Mouse (Mus musculus): ENCODE results near the gene Olfml2a. TPM values are rescaled to one million over a fixed set of nuclear protein-coding genes. Genes with fewer than 3 reads are reported as not detected.
"Not testable (repeated sequence)": the region's sequence is repeated elsewhere in the genome, so short reads cannot be mapped to it uniquely, and the experiment has no call there.

Olfml2a gene
- total RNA-seq, 2 experiments from 2014 or later: 13.7 to 18.8 TPM

DNA sequence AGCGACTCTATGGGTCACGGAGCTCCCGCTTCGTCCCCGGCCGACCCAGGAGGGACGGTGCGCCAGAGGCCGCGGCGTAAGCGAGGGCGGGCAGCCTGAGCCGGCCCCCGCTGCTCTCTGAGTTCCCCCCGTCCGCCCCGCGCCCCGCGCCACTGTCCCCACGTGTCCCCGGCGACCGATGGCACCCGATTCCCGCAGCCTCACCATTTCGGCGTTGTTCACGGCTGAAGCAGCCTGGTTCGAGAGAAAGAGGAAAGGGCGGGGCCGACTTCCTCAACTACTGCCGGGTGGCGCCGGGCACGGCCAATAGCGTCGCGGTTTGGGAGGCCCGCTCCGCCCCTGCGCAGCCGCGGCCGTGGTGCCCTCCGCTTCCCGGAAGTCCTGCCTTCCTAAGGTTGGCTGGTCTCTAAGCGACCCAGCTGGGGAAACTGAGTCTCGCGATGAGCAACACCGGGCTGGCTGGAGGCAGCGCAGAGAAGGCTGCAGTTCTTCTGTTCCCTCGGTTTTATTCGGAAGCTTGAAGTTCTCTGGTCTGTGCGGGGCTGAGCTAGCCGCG, 73.2 kb downstream of the Olfml2a start, which contains the start of gene Arpc5l:
Gene Arpc5l, plus strand, starts transcription at position 469 of the 556 bp plus-strand sequence.
- peak; percentile 94 for DNase-seq
- intact Hi-C loops (cut with DNase I; ENCODE audit: low total_unique reads): no loop called here

DNA sequence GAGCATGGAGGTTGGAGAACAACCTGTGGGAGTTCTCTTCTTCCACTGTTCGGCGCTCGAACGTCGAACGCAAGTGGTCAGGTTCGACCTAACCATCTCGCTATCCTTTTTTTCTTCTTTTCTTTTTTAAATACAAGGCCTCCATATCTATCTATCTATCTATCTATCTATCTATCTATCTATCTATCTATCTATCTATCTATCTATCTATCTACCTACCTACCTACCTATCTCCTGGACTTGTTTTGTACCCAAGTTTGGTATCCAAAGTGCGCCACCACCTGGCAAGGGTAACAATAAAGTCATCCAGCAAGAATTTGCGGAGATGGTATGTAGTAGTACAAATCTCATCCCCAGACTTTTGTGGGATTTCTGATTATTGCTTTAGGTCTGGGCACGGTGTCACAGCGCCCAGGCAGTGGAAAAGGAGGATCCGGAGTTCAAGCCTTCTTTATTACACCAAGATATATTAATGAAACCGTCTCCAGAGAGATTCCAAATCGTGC, 73.8 kb downstream of the Olfml2a start, which contains the start of gene Rpl35:
Gene Rpl35, minus strand, starts transcription at position 51 of the 506 bp plus-strand sequence.
- intact Hi-C loops (cut with DNase I; ENCODE audit: low total_unique reads): no loop called here

DNA sequence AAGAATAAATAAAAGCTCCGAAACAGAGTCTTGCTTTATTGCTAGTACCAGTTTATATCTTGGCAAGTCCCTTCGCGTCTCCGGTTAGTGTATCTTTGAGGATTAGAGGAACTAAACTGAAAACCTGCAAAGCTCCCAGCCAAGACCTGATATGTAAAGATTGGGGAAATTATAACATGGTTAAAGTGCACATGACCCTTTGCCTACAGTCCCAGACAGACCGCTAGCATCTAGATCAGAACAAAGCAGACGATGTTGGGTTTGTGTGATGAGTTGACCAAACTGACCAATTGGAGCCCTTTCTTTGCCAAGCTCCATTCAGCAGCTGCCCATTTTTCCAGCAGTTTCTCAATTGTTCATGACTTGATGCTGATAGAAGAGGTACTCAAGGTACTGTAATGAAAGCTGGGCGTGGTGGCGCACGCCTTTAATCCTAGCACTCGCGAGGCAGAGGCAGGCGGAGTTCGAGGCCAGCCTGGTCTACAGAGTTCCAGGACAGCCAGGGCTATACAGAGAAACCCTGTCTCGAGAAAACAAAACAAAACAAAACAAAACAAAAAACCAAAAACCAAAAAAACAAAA, 74.5 kb downstream of the Olfml2a start:
- no peak for DNase-seq
- intact Hi-C loops (cut with DNase I; ENCODE audit: low total_unique reads): no loop called here

More for the DNA sequence above, 73.8 kb downstream of the Olfml2a start, which contains the start of gene Rpl35:
- no peak for DNase-seq

DNA sequence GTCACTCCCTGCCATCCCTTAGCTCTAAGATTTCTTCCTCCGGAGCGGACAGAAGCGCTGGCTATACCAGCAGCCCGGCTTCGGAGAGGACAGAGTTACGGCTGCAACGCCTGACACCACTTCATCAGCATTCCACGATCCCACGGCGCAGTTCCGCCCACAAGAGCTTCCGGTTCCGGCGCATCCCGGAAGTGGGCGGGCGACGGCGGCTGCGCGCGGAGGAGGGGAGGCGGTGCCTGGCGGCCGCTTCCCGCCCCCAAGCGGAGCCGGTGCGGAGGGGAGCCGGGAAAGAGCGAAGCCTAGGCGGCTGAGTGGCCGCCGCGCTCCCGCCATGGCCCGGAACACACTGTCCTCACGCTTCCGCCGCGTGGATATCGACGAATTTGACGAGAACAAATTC, 76.1 kb downstream of the Olfml2a start:
- intact Hi-C loops (cut with DNase I; ENCODE audit: low total_unique reads): no loop called here
- peak; percentile 95 for DNase-seq

DNA sequence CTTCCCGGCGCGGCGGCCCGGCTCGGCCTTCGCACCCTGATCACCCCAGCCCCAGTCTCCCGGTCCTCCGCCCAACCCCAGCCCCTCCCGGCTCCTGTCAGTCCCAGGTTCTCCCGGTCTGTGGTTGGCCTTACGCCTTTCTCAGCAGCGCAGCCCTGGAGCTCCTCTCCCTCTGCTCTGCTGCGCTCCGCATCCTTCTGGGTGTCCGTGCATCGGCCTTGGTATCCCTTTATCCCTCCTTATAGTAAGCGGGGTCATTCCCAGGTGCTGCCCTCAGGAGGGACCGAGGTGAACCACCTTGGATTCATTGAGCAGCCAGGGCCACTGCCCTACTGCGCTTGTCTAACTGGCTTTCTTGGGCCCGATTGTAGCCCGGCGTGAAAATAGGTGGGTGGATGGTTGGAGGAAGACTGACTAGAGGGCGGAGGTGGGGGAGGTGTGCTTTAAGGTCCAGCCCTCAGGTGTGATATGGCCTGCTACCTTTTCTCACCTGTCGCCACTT, 76.6 kb downstream of the Olfml2a start:
- no peak for DNase-seq
- intact Hi-C loops (cut with DNase I; ENCODE audit: low total_unique reads): no loop called here

DNA sequence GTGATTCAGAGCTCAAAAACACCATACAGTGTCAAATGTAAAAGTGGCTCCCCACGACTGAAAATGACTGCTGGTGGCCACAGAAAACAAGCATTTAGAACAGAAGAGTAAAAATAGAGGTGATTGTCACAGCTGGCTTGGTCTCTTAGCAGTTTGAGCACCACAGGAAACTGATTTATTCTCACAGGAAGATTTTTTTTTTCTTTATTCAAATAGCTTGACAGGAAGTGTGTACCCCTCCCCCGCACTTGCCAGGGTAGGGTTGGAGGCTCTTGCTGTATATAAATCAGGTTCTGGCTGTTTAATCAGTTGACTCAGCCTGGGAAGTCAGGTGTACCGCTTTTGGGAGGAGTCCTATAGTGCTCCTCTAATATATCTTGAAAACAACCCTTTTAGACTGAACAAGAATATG, 77.2 kb downstream of the Olfml2a start:
- DNase-seq: no peak
- intact Hi-C loops (cut with DNase I; ENCODE audit: low total_unique reads): no loop called here

DNA sequence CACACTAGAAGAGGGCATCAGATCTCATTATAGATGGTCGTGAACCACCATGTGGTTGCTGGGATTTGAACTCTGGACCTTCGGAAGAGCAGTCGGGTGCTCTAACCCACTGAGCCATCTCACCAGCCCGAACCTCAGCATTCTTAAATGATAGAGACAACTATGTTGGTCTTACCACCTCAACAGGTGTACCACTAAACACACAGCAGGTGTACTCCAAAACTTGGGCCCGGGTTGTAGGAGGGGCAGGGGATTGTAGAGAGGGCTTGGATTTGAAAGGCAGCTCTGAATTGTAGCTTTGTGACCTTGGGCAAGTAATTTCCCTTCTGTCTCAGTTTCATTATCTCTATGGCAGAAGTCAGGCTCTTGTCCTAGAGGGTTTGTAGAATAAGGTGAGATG, 78.4 kb downstream of the Olfml2a start:
- intact Hi-C loops (cut with DNase I; ENCODE audit: low total_unique reads): not testable (repeated sequence)

DNA sequence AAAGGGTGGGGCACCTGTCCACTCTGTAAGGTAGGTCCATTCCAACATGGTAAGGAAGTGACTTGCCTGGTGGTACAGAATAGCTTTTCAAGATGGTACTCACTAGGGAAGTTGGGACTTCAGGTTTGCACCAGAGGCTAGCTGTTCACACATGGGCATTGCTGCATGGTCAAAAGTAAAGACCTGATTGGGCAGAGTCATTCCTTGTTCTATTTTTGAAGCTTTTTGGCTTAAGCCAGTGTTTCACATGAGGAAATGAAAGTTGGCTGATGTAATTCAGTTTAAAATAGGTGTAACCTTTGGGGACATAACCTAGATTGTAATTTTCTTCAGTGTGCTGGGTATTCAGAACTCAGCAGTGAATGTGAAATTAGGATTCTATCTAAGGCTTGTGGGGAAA, 79.5 kb downstream of the Olfml2a start:
- DNase-seq: no peak
- intact Hi-C loops (cut with DNase I; ENCODE audit: low total_unique reads): no loop called here

More for the DNA sequence above, 78.4 kb downstream of the Olfml2a start:
- DNase-seq: not testable (repeated sequence)

DNA sequence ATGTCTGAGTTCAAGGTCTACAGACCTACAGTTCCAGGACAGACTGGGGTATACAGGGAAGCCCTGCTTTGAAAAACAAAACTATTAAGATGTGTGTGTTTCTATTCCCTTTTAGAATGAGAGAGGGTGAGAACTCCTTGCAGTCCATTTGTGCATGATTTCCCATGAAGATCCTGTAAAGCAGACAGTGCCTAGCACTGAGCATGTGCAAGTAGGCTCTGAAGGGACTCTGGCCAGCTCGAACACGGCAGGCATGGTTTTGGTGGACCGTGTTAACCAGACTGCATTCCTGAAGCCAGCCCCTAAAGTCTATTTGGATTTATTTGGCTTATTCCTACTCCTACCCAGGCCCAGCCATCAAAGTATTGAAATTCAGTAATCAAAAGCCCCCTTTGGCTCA, 80.2 kb downstream of the Olfml2a start:
- no peak for DNase-seq
- intact Hi-C loops (cut with DNase I; ENCODE audit: low total_unique reads): no loop called here

DNA sequence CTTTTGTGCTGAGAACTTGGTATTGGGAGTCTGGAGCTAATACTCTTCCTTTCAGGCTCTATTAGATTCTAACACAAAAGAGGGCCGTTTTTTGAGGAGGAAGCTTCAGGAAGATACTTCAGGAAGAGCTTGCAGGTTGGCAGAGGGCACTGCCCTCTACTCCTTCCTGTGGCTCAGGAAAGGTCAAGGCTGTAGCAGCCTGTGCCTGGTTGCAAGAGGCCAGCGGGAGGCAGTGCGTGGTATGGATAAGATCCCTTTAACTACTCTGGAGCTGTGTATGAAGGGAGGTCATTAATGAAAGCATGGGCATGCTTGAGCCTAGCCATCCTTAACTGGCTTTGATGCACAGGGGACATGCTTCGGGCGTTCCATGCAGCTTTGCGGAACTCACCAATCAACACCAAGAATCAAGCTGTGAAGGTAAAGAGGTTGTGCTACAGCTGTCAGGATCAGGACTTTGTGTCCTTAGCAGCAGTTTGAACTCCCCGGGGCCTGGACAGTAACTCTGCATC, 81.0 kb downstream of the Olfml2a start:
- DNase-seq: no peak
- intact Hi-C loops (cut with DNase I; ENCODE audit: low total_unique reads): no loop called here

Other genes starting within 250 kb of the Olfml2a start
- gene Nr5a1, start 217.4 kb upstream of the Olfml2a start, total RNA-seq (2021): not detected
- gene Nr6a1, start 4.3 kb upstream of the Olfml2a start, total RNA-seq (2021): 1 to 10 TPM; 1.5 to 2.1 TPM
- under 1 TPM in 1 of 2 experiments, not detected in 1; 0.08 TPM for gene Wdr38, start 65.5 kb downstream of the Olfml2a start, total RNA-seq (2021)
- 10 to 100 TPM; 55.1 to 58.2 TPM for gene Arpc5l, start 73.4 kb downstream of the Olfml2a start, total RNA-seq (2021)
- gene Rpl35, start 73.6 kb downstream of the Olfml2a start, total RNA-seq (2021): 100 to 1,000 TPM; 326 to 377 TPM
- 10 to 100 TPM in 1 of 2 experiments, 1 to 10 TPM in 1; 9.8 to 10.5 TPM for gene Golga1, start 133.6 kb downstream of the Olfml2a start, total RNA-seq (2021)

Measured in gastrocnemius, postnatal 14 days (tissue).